Mouse (Mus musculus) CD8-positive naive resting alpha-beta T cell, adult 2 months (primary cell): Measurements from ENCODE around the gene 4930518I15Rik.
A peak's percentile ranks its signal among the peaks of the same experiment; 100 is the strongest.
"Not testable (repeated sequence)": the region's sequence is repeated elsewhere in the genome, so short reads cannot be mapped to it uniquely, and the experiment has no call there.

Source experiments
- DNase-seq, 2 experiments: peaks; one replicate each; pipeline ENCODE4 v3.0.0; 2022; ENCODE audit warnings: low read depth in 2 of 2, low spot score in 2 of 2

4930518I15Rik gene

GRCm38 (mm10) chr2:156857835-156858234 lies at the start of gene 4930518I15Rik:
Gene 4930518I15Rik (minus strand): TSS chr2:156857946.
- DNase-seq: no peak

- DNase-seq: not testable (repeated sequence)
Observed at GRCm38 (mm10) chr2:156905931-156906330, 48.2 kb upstream of the 4930518I15Rik start.

GRCm38 (mm10) chr2:156904976-156905717 lies 47.4 kb upstream of the 4930518I15Rik start:
- DNase-seq: no peak

- DNase-seq: no peak
Observed at GRCm38 (mm10) chr2:156903367-156903766, 45.6 kb upstream of the 4930518I15Rik start.

- not testable (repeated sequence) for DNase-seq
Observed at GRCm38 (mm10) chr2:156902411-156902810, 44.7 kb upstream of the 4930518I15Rik start.

GRCm38 (mm10) chr2:156901883-156902282 lies 44.1 kb upstream of the 4930518I15Rik start:
- DNase-seq: no peak

- DNase-seq: no peak
Observed at GRCm38 (mm10) chr2:156901344-156901743, 43.6 kb upstream of the 4930518I15Rik start.

GRCm38 (mm10) chr2:156899184-156899583 lies 41.4 kb upstream of the 4930518I15Rik start:
- DNase-seq: no peak

GRCm38 (mm10) chr2:156898374-156898773 lies 40.6 kb upstream of the 4930518I15Rik start:
- no peak for DNase-seq

GRCm38 (mm10) chr2:156897034-156897433 lies 39.3 kb upstream of the 4930518I15Rik start:
- DNase-seq: no peak

GRCm38 (mm10) chr2:156896384-156896914 lies 38.7 kb upstream of the 4930518I15Rik start:
- no peak for DNase-seq

- DNase-seq: no peak
Observed at GRCm38 (mm10) chr2:156894496-156895265, 36.9 kb upstream of the 4930518I15Rik start.

- DNase-seq: no peak
Observed at GRCm38 (mm10) chr2:156892821-156893220, 35.1 kb upstream of the 4930518I15Rik start.

GRCm38 (mm10) chr2:156892240-156892639 lies 34.5 kb upstream of the 4930518I15Rik start:
- no peak for DNase-seq

- DNase-seq: no peak
Observed at GRCm38 (mm10) chr2:156888490-156888889, 30.7 kb upstream of the 4930518I15Rik start.

- DNase-seq: peak; percentile 59 to 74
Observed at GRCm38 (mm10) chr2:156887017-156887416, 29.3 kb upstream of the 4930518I15Rik start, which contains the start of gene Sla2. Gene Sla2 (minus strand): TSS chr2:156887192.

GRCm38 (mm10) chr2:156886084-156886631 lies 28.4 kb upstream of the 4930518I15Rik start:
- DNase-seq: no peak

GRCm38 (mm10) chr2:156885666-156886065 lies 27.9 kb upstream of the 4930518I15Rik start:
- not testable (repeated sequence) for DNase-seq

GRCm38 (mm10) chr2:156884396-156885211 lies 26.9 kb upstream of the 4930518I15Rik start:
- no peak for DNase-seq

- peak; percentile 71 to 78 for DNase-seq
Observed at GRCm38 (mm10) chr2:156882431-156883001, 24.8 kb upstream of the 4930518I15Rik start.
